ENCODE assay signal across 32 mouse cellular contexts in genomic region chr5:36596225-36596624, GRCm38 (mm10). TPM values are rescaled to one million over a fixed set of nuclear protein-coding genes. Genes with fewer than 3 reads are reported as not detected.
DNase-seq lines count a peak whose midpoint lies in the region; ATAC-seq and TF ChIP-seq lines count a peak whose summit lies in the region.
"Had no signal": no experiment of that assay in that cellular context is flagged by ENCODE, and none has a peak within 500 bp of the region (broad histone marks: within the 10 kb centered on the region; RNA-seq: fewer than 3 reads in every experiment).

No protein-coding gene starts in this region.

- H3K36me3 ChIP-seq in midbrain, embryonic 11.5 days (ENCODE audit: control insufficient read depth, insufficient read depth, low read length): no peaks in the 10 kb centered on the region
- H3K36me3 ChIP-seq in midbrain, postnatal 0 days (ENCODE audit: insufficient read depth, low read length): peaks cover 17% of the 10 kb centered on the region
- H3K36me3 ChIP-seq in MEL (ENCODE audit: control insufficient read depth in 1 of 2, insufficient read depth in 2 of 2, low read length in 2 of 2): peaks cover 0 to 22% of the 10 kb centered on the region in 2 experiments; a peak in 2 of 4 replicates
- no peaks in the 10 kb centered on the region for H3K36me3 ChIP-seq in intestine, embryonic 16.5 days (ENCODE audit: control insufficient read depth, insufficient read depth, low read length)

- DNase-seq in midbrain, embryonic 11.5 days (ENCODE audit: low spot score, missing footprints): peak; percentile 17
- DNase-seq in midbrain, postnatal 0 days (ENCODE audit: low spot score): no peak
- DNase-seq in MEL (ENCODE audit: low read depth, low spot score): peak; percentile 72
- DNase-seq in brain, adult 2 months (ENCODE audit: low read depth, low spot score): peak; percentile 67
- no peak for DNase-seq in adrenal gland, postnatal 25 days
- DNase-seq: adrenal gland, adult 8-10 months; adrenal gland, postnatal 36 days; B cell, adult 2 months; cerebellum, adult 11-12 months; cerebellum, adult 8-10 months; cerebellum, postnatal 10 days; cerebellum, postnatal 36 days; embryo, embryonic 11 days; gastrocnemius, postnatal 25 days; heart, adult 18-20 months; heart, postnatal 10 days; heart, postnatal 36 days had no signal

- H3K79me2 ChIP-seq in MEL (ENCODE audit: control insufficient read depth, insufficient read depth, low read length, poor library complexity): no peaks in the 10 kb centered on the region

- H3K27ac ChIP-seq in midbrain, embryonic 11.5 days (ENCODE audit: low read depth, low read length): no peak overlapping the region
- no peak overlapping the region for H3K27ac ChIP-seq in midbrain, postnatal 0 days (ENCODE audit: low read depth, low read length)
- no peak overlapping the region for H3K27ac ChIP-seq in MEL (ENCODE audit: control insufficient read depth, low read depth, low read length)
- H3K27ac ChIP-seq in intestine, embryonic 16.5 days (ENCODE audit: low read length): no peak overlapping the region
- H3K27ac ChIP-seq: embryonic facial prominence, embryonic 10.5 days; embryonic facial prominence, embryonic 13.5 days; forebrain, embryonic 12.5 days; forebrain, embryonic 15.5 days; heart, embryonic 15.5 days; hindbrain, embryonic 10.5 days; hindbrain, embryonic 13.5 days; intestine, embryonic 15.5 days had no signal

- no peaks in the 10 kb centered on the region for H3K9me3 ChIP-seq in midbrain, embryonic 11.5 days (ENCODE audit: control insufficient read depth, low read length)
- H3K9me3 ChIP-seq in midbrain, postnatal 0 days (ENCODE audit: low read length): no peaks in the 10 kb centered on the region
- H3K9me3 ChIP-seq in MEL (replicated peaks; ENCODE audit: insufficient read depth, low read length): no peaks in the 10 kb centered on the region
- no peaks in the 10 kb centered on the region for H3K9me3 ChIP-seq in intestine, embryonic 16.5 days (ENCODE audit: control insufficient read depth, low read length)
- H3K9me3 ChIP-seq: embryonic facial prominence, embryonic 10.5 days; embryonic facial prominence, embryonic 13.5 days; forebrain, embryonic 12.5 days; forebrain, embryonic 15.5 days; G1E; heart, embryonic 12.5 days; heart, embryonic 15.5 days; hindbrain, embryonic 10.5 days; hindbrain, embryonic 13.5 days; intestine, embryonic 15.5 days had no signal

- TF ChIP-seq POLR2A in MEL (IDR thresholded peaks at IDR 0.05; ENCODE audit: control insufficient read depth in 1 of 2, insufficient read depth in 1 of 2, low read depth in 1 of 2, low read length in 2 of 2, poor library complexity in 1 of 2): no peak

- WGBS in midbrain, embryonic 11.5 days: 77% methylated on average over 5 of the region's 5 CpGs
- WGBS in midbrain, postnatal 0 days: 80% methylated on average over 5 of the region's 5 CpGs
- WGBS in intestine, embryonic 16.5 days: 74% methylated on average over 5 of the region's 5 CpGs

- no peak for TF ChIP-seq RAD21 in MEL (IDR thresholded peaks at IDR 0.05; ENCODE audit: low read depth, low read length)

- H3K4me1 ChIP-seq in midbrain, embryonic 11.5 days (ENCODE audit: control insufficient read depth, insufficient read depth, low read length): no peaks in the 10 kb centered on the region
- no peaks in the 10 kb centered on the region for H3K4me1 ChIP-seq in midbrain, postnatal 0 days (ENCODE audit: insufficient read depth, low read length)
- H3K4me1 ChIP-seq in MEL (ENCODE audit: control insufficient read depth in 1 of 2, insufficient read depth in 2 of 2, low read length in 2 of 2): peaks cover 0 to 33% of the 10 kb centered on the region in 2 experiments
- H3K4me1 ChIP-seq in intestine, embryonic 16.5 days (ENCODE audit: control insufficient read depth, insufficient read depth, low read length): no peaks in the 10 kb centered on the region
- H3K4me1 ChIP-seq: forebrain, embryonic 12.5 days; forebrain, embryonic 15.5 days; heart, embryonic 12.5 days; heart, embryonic 15.5 days; hindbrain, embryonic 13.5 days; intestine, embryonic 15.5 days had no signal

- no peak for TF ChIP-seq EP300 in MEL (IDR thresholded peaks at IDR 0.05; ENCODE audit: low read depth in 1 of 2, low read length in 2 of 2)

- H3K27me3 ChIP-seq in midbrain, embryonic 11.5 days (ENCODE audit: control insufficient read depth, insufficient read depth, low read length): no peaks in the 10 kb centered on the region
- H3K27me3 ChIP-seq in midbrain, postnatal 0 days (ENCODE audit: insufficient read depth, low read length): no peaks in the 10 kb centered on the region
- H3K27me3 ChIP-seq in MEL (ENCODE audit: control insufficient read depth in 1 of 2, insufficient read depth in 2 of 2, low read length in 2 of 2): no peaks in the 10 kb centered on the region; a peak in 1 of 4 replicates
- no peaks in the 10 kb centered on the region for H3K27me3 ChIP-seq in intestine, embryonic 16.5 days (replicated peaks; ENCODE audit: control insufficient read depth, insufficient read depth, low read length)
- H3K27me3 ChIP-seq: CH12.LX; embryonic facial prominence, embryonic 13.5 days; forebrain, embryonic 12.5 days; forebrain, embryonic 15.5 days; heart, embryonic 12.5 days; heart, embryonic 15.5 days; hindbrain, embryonic 13.5 days; intestine, embryonic 15.5 days had no signal

- H3K4me2 ChIP-seq in midbrain, embryonic 11.5 days: no peak overlapping the region
- H3K4me2 ChIP-seq in midbrain, postnatal 0 days (ENCODE audit: low read depth, low read length, poor library complexity, severe bottlenecking): no peak overlapping the region
- no peak overlapping the region for H3K4me2 ChIP-seq in intestine, embryonic 16.5 days (ENCODE audit: low read depth, low read length)
- H3K4me2 ChIP-seq: embryonic facial prominence, embryonic 13.5 days; forebrain, embryonic 12.5 days; forebrain, embryonic 15.5 days; heart, embryonic 12.5 days; heart, embryonic 15.5 days; hindbrain, embryonic 13.5 days; intestine, embryonic 15.5 days had no signal

- no peak overlapping the region for H3K9ac ChIP-seq in midbrain, embryonic 11.5 days (ENCODE audit: low read length)
- H3K9ac ChIP-seq in midbrain, postnatal 0 days (replicated peaks; ENCODE audit: low read length, poor library complexity, severe bottlenecking): no peak overlapping the region
- H3K9ac ChIP-seq in MEL (ENCODE audit: control insufficient read depth, low read depth, low read length, poor library complexity, severe bottlenecking): no peak overlapping the region
- H3K9ac ChIP-seq in intestine, embryonic 16.5 days (ENCODE audit: low read depth, low read length): no peak overlapping the region
- H3K9ac ChIP-seq: embryonic facial prominence, embryonic 13.5 days; forebrain, embryonic 12.5 days; forebrain, embryonic 15.5 days; heart, embryonic 12.5 days; heart, embryonic 15.5 days; hindbrain, embryonic 13.5 days; intestine, embryonic 15.5 days had no signal

- TF ChIP-seq CTCF in midbrain, postnatal 0 days (IDR thresholded peaks at IDR 0.05): no peak
- no peak for TF ChIP-seq CTCF in MEL (IDR thresholded peaks at IDR 0.05 in 2 of 3, conservative IDR thresholded peaks at IDR 0.05 in 1 of 3; ENCODE audit: control insufficient read depth in 1 of 3, insufficient read depth in 1 of 3, low read depth in 2 of 3, low read length in 3 of 3, poor library complexity in 1 of 3, severe bottlenecking in 1 of 3)

- H3K4me3 ChIP-seq in midbrain, embryonic 11.5 days (ENCODE audit: low read depth, low read length): no peak overlapping the region
- no peak overlapping the region for H3K4me3 ChIP-seq in midbrain, postnatal 0 days (ENCODE audit: low read depth, low read length)
- H3K4me3 ChIP-seq in MEL (ENCODE audit: control insufficient read depth in 1 of 2, insufficient read depth in 1 of 2, low read depth in 2 of 2, low read length in 2 of 2): no peak overlapping the region
- H3K4me3 ChIP-seq in intestine, embryonic 16.5 days (ENCODE audit: low read length): no peak overlapping the region
- H3K4me3 ChIP-seq: embryonic facial prominence, embryonic 10.5 days; embryonic facial prominence, embryonic 13.5 days; erythroblast, embryonic 14.5 days; forebrain, embryonic 12.5 days; forebrain, embryonic 15.5 days; heart, embryonic 12.5 days; heart, embryonic 15.5 days; hindbrain, embryonic 10.5 days; hindbrain, embryonic 13.5 days; intestine, embryonic 15.5 days had no signal

- ATAC-seq in midbrain, embryonic 11.5 days (ENCODE audit: low FRiP score): no peak
- ATAC-seq in midbrain, postnatal 0 days (ENCODE audit: low FRiP score): no peak
- ATAC-seq in intestine, embryonic 16.5 days: no peak
- ATAC-seq: activated CD4-positive, CD25-positive, alpha-beta regulatory T cell, adult 4 months; forebrain, embryonic 15.5 days; hindbrain, embryonic 16.5 days; intestine, embryonic 15.5 days had no signal

TF ChIP-seq in MEL, 35 proteins besides CTCF, POLR2A, EP300 and RAD21:
- TF ChIP-seq JUND (IDR thresholded peaks at IDR 0.05; ENCODE audit: low read depth, low read length) (peak; percentile 30; the same call in 1 of the 2 replicates), NRF1 (IDR thresholded peaks at IDR 0.05; ENCODE audit: insufficient read depth, low read depth, low read length, poor library complexity, severe bottlenecking) (no peak), ZNF384 (IDR thresholded peaks at IDR 0.05; ENCODE audit: low read depth, low read length) (no peak), UBTF (IDR thresholded peaks at IDR 0.05; ENCODE audit: borderline replicate concordance, insufficient read depth, low read depth, low read length) (no peak)

RNA-seq across cellular contexts. Expression of gene Tbc1d14, which starts 3.1 kb away (rescaled TPM):
- polyA plus RNA-seq in midbrain, embryonic 11.5 days (2014; fragmentation: Nextera tagmentation; extraction: Ambion mirVana): 41.2 TPM in 2 replicates
- 29.3 and 30.5 TPM in 2 replicates for total RNA-seq in midbrain, postnatal 0 days (2014; rRNA removed)
- polyA plus RNA-seq in midbrain, postnatal 0 days (2015; fragmentation: Nextera tagmentation; extraction: Ambion mirVana): 51.0 and 53.3 TPM in 2 replicates
- 7.3 and 9.6 TPM in 2 replicates for total RNA-seq in MEL (2012; rRNA removed)
- polyA plus RNA-seq in MEL (2012; ENCODE audit: insufficient read depth in 1 of 2, insufficient read length in 2 of 2, low read depth in 1 of 2, low replicate concordance in 2 of 2, missing spikeins in 1 of 2): 10 to 100 TPM in 1 of 2 experiments, not detected in 1; 35.6 TPM
- 30.7 and 34.0 TPM in 2 replicates for polyA plus RNA-seq in intestine, embryonic 16.5 days (2015; fragmentation: Nextera tagmentation; extraction: Ambion mirVana)
- total RNA-seq in adrenal gland, postnatal 25 days (2021): 31.5 and 42.4 TPM in 2 replicates

Comparison
In these comparisons a context has a peak if more than half of its experiments do, and no peak if none do; other contexts are left out.
1. DNase-seq: peak in midbrain, embryonic 11.5 days (single experiment), MEL (single experiment) and brain, adult 2 months (single experiment); none in midbrain, postnatal 0 days (single experiment) and adrenal gland, postnatal 25 days (single experiment).